ENCODE assay signal across 20 mouse cellular contexts in the genomic region with DNA sequence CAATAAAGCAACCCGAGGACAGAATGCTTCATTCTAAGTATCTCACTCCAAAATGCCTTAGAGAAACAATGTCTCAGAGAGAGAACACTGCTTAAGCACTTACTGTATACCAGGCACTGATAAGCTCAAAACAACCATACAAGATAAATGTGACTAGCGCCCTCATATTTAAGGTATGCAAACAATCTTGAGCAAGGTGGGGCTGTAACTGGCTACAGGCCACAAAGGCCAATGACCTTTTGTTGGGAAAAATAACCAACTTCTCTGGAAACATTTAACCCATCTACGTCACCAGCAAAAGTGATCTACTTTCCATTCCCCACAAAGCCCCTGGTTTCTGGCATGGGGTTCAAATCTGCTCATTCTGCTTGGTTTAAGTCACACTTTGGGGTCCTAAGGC.
"Had no signal": no experiment of that assay in that cellular context is flagged by ENCODE, and none has a peak within 500 bp of the region (broad histone marks: within the 10 kb centered on the region; RNA-seq: fewer than 3 reads in every experiment).

No protein-coding gene starts in this region.

- H3K4me3 ChIP-seq: layer of hippocampus, adult 2 months; limb, embryonic 10.5 days; limb, embryonic 13.5 days; liver, embryonic 15.5 days; megakaryocyte, embryonic 14.5 days; midbrain, embryonic 10.5 days; neural tube, embryonic 12.5 days; neural tube, embryonic 15.5 days had no signal

- H3K36me3 ChIP-seq: limb, embryonic 10.5 days; limb, embryonic 13.5 days; liver, embryonic 15.5 days; midbrain, embryonic 10.5 days; neural tube, embryonic 12.5 days; neural tube, embryonic 15.5 days had no signal

- ATAC-seq: intestine, postnatal 0 days had no signal

- H3K9ac ChIP-seq: limb, embryonic 13.5 days; liver, embryonic 15.5 days; neural tube, embryonic 12.5 days; neural tube, embryonic 15.5 days had no signal

- H3K27me3 ChIP-seq: limb, embryonic 13.5 days; liver, embryonic 15.5 days; megakaryocyte, embryonic 14.5 days; neural tube, embryonic 12.5 days; neural tube, embryonic 15.5 days had no signal

- H3K4me1 ChIP-seq: megakaryocyte, embryonic 14.5 days had no signal

- H3K9me3 ChIP-seq: limb, embryonic 10.5 days; limb, embryonic 13.5 days; liver, embryonic 15.5 days; megakaryocyte, embryonic 14.5 days; midbrain, embryonic 10.5 days; neural tube, embryonic 12.5 days; neural tube, embryonic 15.5 days had no signal

- H3K27ac ChIP-seq: kidney, postnatal 0 days; limb, embryonic 10.5 days; limb, embryonic 13.5 days; liver, embryonic 15.5 days; midbrain, embryonic 10.5 days had no signal

- H3K4me2 ChIP-seq: limb, embryonic 13.5 days; liver, embryonic 15.5 days; neural tube, embryonic 15.5 days had no signal

- DNase-seq: kidney, adult 2 months; kidney, postnatal 25 days; layer of hippocampus, adult 9-11 months; liver; lung, adult 2 months; midbrain, embryonic 14.5 days; right cerebral cortex, adult 18-20 months; right cerebral cortex, postnatal 14 days; right cerebral cortex, postnatal 4 days; thymus, postnatal 25 days had no signal
